Mouse (Mus musculus): ENCODE data around the gene Klhl7. TPM values are rescaled to one million over a fixed set of nuclear protein-coding genes. Genes with fewer than 3 reads are reported as not detected.

The Klhl7 gene
- 53.8 and 56.0 TPM in 2 replicates for polyA plus RNA-seq (2015; fragmentation: Nextera tagmentation; extraction: Ambion mirVana)

DNA sequence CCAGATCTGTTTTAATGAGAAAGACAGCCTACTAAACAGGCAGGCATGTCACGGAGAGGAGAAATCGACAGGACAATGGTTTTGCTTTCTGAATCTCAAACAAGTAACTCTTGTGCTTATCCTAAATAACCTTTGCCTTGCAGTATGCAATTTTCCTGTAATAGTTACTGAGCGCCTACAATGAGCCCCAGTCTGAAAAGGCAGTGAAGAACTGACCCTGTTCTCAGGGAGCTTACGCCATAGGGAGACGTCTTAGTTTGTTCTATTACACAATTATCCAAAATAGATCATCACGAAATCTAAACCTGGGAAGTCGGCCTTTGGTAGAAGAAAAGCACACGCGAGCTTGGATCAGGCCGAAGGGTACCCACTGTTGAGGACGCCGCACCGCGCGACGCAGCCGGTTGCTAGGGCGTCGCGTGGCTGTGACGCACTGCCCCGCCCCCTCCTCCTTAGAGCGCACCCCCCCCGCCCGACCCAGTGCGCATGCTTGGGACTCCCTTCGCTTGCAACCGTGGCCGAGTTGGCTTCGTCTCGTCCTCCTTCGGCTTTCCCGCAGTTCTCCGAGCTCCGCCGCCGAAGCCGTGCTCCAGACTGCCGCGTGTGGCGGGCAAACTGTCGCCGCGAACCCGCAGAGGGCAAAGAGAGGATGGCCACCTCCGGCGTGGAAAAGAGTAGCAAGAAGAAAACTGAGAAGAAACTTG lies at the start of gene Klhl7:
Gene Klhl7, plus strand, starts transcription at position 500 of the 704 bp plus-strand sequence.
- Histone ChIP-seq H3K9me3 (no peaks in the 10 kb centered on the region), H3K36me3 (no peaks in the 10 kb centered on the region), H3K4me3 (peak within 1 kb of the TSS; percentile 77), H3K27me3 (no peaks in the 10 kb centered on the region), H3K9ac (peak within 1 kb of the TSS; percentile 75), H3K27ac (peak within 1 kb of the TSS; percentile 92), H3K4me2 (peak within 1 kb of the TSS; percentile 45), H3K4me1 (no peaks in the 10 kb centered on the region)
- ATAC-seq (ENCODE audit: insufficient number of reproducible peaks, low FRiP score, low TSS enrichment, low read depth) = peak; percentile 94
- 1% methylated on average over 46 of the region's 47 CpGs for WGBS

DNA sequence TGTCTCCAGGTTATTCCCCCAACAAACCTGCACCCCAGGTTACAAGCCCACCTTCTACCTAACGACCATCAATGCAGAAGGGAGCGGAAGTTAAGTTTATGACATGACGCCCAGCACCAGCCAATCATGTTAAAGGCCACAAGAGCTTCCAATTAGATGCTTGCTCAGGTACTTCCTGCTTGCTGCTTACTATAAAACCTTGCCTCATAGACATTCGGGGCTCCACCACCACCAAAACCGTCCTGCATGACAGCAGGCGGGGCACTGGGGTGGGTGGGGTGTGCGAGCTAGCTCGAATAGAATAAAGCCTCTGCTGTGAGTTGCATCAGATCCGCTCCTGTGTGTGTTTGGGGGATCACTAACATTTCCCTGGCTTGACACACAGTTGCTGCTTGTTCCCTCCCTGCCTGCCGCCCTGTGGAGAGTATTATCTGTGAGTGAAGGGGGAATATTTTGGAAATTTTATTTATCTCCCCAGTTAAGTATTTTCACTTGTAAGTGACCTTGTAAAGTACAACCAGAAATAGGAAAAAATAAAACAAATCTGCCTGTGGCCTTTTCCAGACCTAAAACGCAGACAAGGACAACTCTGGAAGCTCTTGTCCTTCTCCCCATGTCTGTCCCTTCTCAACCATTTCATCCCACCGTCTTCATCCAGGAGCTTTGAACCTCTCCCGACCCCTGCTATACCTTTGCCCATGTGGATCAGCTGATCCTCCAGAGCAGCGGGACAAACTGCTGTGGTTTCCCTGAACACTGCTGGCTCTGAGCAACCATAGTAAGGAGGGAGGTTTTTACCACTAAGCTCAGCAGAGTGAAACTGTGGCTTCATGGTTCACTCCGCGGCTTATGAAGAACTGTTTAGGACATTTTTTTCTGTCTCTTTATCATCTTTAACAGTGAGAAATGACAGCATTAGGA lies 48.4 kb upstream of the Klhl7 start:
- no peak for ATAC-seq (ENCODE audit: insufficient number of reproducible peaks, low FRiP score, low TSS enrichment, low read depth)
- Histone ChIP-seq H3K4me2 (no peak overlapping the region), H3K9ac (no peak overlapping the region), H3K4me3 (no peak overlapping the region), H3K9me3 (no peaks in the 10 kb centered on the region), H3K27me3 (no peaks in the 10 kb centered on the region), H3K27ac (no peak overlapping the region), H3K36me3 (no peaks in the 10 kb centered on the region), H3K4me1 (peaks cover 10% of the 10 kb centered on the region; the same call in 1 of the 2 replicates)
- 49% methylated on average over 16 of the region's 16 CpGs for WGBS

DNA sequence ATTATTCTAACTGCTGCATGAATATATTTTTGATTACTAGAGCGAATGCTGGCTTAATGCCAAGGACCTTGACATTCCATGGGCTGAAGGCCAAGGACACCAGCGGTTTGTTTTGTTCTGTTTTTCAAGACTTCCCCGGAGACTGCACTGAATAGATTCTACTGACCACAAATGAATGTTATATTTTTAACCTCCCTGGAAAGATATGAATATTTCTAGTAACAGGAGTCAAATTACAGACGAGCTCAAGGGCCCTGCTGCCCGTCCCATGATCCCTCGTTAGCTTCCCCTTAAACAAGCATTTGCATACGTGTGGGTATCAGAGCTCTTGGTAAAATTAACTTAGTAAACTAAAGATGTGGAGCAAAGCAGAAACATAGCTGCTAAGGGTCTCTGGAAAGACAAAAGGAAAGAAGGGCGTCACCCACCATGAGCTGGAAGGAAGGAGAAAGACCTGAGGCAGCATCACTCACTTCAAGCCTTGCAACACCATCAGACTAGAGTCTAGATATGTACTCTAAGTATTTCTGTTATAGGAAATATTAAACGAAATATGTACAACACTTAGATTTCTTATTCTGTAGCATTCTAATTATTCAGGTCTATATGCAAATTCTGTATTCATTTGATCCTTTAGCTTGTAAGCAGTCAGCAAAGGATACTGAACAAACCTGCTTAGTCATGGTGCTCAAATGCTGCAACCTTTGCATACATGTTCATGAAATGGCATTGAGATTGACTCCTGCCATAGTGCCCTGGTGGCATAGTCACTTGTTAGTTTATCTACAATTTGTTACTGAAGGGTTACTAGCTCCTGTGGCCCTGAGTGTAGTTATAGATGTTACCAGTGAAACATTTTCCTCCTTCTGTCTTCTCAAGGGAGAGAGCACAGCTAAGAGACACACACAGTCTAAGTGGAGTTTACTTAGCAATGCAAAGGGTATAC lies 46.9 kb upstream of the Klhl7 start:
- Histone ChIP-seq H3K27ac (no peak overlapping the region), H3K36me3 (no peaks in the 10 kb centered on the region), H3K9ac (no peak overlapping the region), H3K4me1 (peaks cover 5% of the 10 kb centered on the region; the same call in 1 of the 2 replicates), H3K4me3 (no peak overlapping the region), H3K9me3 (no peaks in the 10 kb centered on the region), H3K27me3 (no peaks in the 10 kb centered on the region), H3K4me2 (no peak overlapping the region)
- WGBS = 44% methylated on average over 9 of the region's 9 CpGs
- ATAC-seq (ENCODE audit: insufficient number of reproducible peaks, low FRiP score, low TSS enrichment, low read depth) = no peak

DNA sequence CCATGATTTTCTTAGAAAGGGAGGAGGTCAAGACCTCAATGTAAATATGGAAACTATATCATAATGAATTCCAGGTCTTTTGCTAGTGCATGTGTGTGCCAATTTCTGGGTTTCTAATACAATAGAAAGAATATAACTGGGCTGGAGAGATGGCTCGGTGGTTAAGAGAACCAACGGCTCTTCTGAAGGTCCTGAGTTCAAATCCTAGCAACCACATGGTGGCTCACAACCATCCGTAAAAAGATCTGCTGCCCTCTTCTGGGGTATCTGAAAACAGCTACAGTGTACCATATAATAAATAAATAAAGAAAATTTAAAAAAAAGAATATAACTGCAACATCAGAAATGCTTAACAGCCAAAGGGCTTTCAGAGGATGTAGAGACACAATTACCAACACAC lies 46.0 kb upstream of the Klhl7 start:
- no peak overlapping the region for H3K4me3 ChIP-seq
- no peaks in the 10 kb centered on the region for H3K36me3 ChIP-seq
- H3K27me3 ChIP-seq = no peaks in the 10 kb centered on the region
- peaks cover 5% of the 10 kb centered on the region; the same call in 1 of the 2 replicates for H3K4me1 ChIP-seq
- H3K9me3 ChIP-seq = no peaks in the 10 kb centered on the region
- no peak overlapping the region for H3K27ac ChIP-seq
- WGBS = 83% methylated on average over 3 of the region's 3 CpGs
- H3K4me2 ChIP-seq = no peak overlapping the region
- no peak overlapping the region for H3K9ac ChIP-seq
- no peak for ATAC-seq (ENCODE audit: insufficient number of reproducible peaks, low FRiP score, low TSS enrichment, low read depth)

DNA sequence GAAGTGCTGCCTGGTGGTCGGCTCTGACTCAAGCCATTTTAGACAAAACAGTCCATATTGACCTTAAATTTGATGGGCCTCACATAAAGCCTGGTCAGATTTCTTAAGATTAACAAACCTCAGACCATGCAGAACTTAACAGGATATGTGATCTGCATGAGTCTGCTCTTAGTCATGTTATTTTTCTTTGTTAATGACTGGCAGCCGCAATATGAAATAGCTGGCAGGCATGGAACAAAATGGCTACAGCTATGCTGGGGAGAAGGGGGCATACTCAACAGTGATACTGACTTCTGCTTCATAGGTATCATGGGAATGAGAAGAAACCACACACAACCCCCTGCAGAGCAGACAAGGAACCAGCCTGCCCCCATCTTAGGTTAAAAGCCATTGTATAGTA lies 43.5 kb upstream of the Klhl7 start:
- no peak for ATAC-seq (ENCODE audit: insufficient number of reproducible peaks, low FRiP score, low TSS enrichment, low read depth)
- H3K9me3 ChIP-seq = no peaks in the 10 kb centered on the region
- no peak overlapping the region for H3K4me2 ChIP-seq
- no peaks in the 10 kb centered on the region for H3K27me3 ChIP-seq
- no peak overlapping the region for H3K4me3 ChIP-seq
- H3K4me1 ChIP-seq = peaks cover 5% of the 10 kb centered on the region; the same call in 1 of the 2 replicates
- 80% methylated on average over 2 of the region's 2 CpGs for WGBS
- no peaks in the 10 kb centered on the region for H3K36me3 ChIP-seq
- no peak overlapping the region for H3K9ac ChIP-seq
- no peak overlapping the region for H3K27ac ChIP-seq

DNA sequence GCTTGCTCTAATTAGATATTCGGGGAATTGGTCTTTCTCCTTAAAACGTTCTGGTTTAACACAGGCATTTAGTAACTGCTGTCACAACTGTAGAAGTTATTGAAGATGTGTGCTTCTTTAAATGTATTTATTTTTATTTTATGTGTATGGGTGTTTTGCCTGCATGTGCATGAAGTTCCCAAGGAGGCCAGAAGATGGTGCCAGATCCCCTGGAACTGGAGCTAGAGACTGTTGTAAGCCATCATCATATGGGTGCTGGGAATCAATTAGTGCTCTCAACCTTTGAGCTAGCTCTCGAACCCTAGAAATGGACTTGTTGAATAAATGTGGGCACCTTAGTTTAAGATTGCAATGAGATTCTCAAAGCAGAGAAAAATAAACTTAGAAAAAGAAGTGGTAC lies 42.8 kb upstream of the Klhl7 start:
- Histone ChIP-seq H3K27ac (no peak overlapping the region), H3K36me3 (no peaks in the 10 kb centered on the region), H3K4me1 (peaks cover 5% of the 10 kb centered on the region; the same call in 1 of the 2 replicates), H3K4me2 (no peak overlapping the region), H3K27me3 (no peaks in the 10 kb centered on the region), H3K4me3 (no peak overlapping the region), H3K9me3 (no peaks in the 10 kb centered on the region), H3K9ac (no peak overlapping the region)
- WGBS = 65% methylated on average over 3 of the region's 3 CpGs
- no peak for ATAC-seq (ENCODE audit: insufficient number of reproducible peaks, low FRiP score, low TSS enrichment, low read depth)

DNA sequence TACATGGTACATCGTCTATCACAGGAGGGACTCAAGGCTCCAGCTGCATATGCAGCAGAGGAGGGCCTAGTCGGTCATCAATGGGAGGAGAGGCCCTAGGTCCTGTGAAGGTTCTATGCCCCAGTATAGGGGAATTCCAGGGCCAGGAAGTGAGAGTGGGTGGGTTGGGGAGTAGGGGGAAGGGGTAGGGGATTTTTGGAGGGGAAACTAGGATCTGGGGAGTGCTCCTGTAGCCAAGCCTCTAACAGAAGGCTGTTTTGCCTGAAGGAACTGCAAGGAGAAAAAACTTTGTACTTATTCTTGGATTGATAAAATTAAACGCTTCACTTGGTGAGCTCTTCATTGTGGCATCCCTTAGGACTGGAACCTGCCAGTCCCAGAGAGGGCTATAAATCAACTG lies 39.5 kb upstream of the Klhl7 start:
- H3K4me1 ChIP-seq = no peaks in the 10 kb centered on the region
- no peak overlapping the region for H3K27ac ChIP-seq
- H3K4me2 ChIP-seq = no peak overlapping the region
- no peak overlapping the region for H3K9ac ChIP-seq
- no peak overlapping the region for H3K4me3 ChIP-seq
- 52% methylated on average over 3 of the region's 3 CpGs for WGBS
- no peaks in the 10 kb centered on the region for H3K27me3 ChIP-seq
- H3K36me3 ChIP-seq = no peaks in the 10 kb centered on the region
- no peaks in the 10 kb centered on the region for H3K9me3 ChIP-seq
- ATAC-seq (ENCODE audit: insufficient number of reproducible peaks, low FRiP score, low TSS enrichment, low read depth) = no peak

DNA sequence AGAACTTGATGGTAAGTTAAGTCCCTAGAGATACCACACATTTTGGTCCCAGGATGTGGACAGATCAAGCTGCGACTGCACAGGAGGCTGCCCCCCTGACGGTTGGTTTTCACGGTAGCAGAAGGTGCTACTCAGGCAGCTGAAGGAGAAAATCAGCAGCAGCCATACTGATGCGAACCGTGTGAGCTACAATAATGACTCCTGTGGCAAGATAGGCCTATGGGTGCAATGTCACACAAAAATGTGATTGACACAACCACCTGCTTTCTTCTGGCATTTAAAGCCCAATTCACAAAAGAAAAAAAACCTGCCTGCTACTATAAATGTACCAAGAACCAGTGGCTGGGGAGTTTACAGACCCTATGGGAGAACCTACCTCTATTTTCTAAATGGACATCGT lies 37.4 kb upstream of the Klhl7 start:
- Histone ChIP-seq H3K4me3 (no peak overlapping the region), H3K4me2 (no peak overlapping the region), H3K27ac (no peak overlapping the region), H3K9ac (no peak overlapping the region), H3K9me3 (no peaks in the 10 kb centered on the region), H3K4me1 (no peaks in the 10 kb centered on the region), H3K36me3 (no peaks in the 10 kb centered on the region), H3K27me3 (no peaks in the 10 kb centered on the region)
- WGBS = 84% methylated on average over 6 of the region's 6 CpGs
- no peak for ATAC-seq (ENCODE audit: insufficient number of reproducible peaks, low FRiP score, low TSS enrichment, low read depth)

DNA sequence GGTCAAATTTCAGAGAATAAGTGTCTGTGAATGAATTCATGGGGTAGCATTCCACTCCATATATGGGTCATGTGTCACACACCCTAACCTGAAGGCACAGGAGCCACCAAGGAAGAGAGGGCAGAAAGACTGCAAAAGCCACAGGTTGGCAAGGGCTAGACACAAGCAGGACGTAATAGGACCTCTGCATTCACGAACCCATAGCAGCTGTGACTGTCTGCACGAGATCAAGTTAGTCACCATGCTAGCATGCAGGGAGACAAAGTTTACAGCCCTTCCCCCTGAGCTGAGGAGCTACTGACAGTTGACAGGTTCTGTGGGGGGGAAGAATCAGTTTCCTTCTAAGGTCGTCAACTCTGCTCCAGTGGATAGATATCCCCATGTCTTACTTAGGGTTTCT lies 36.9 kb upstream of the Klhl7 start:
- Histone ChIP-seq H3K4me2 (no peak overlapping the region), H3K9me3 (no peaks in the 10 kb centered on the region), H3K27ac (no peak overlapping the region), H3K9ac (no peak overlapping the region), H3K4me3 (no peak overlapping the region), H3K4me1 (no peaks in the 10 kb centered on the region), H3K27me3 (no peaks in the 10 kb centered on the region), H3K36me3 (no peaks in the 10 kb centered on the region)
- 66% methylated on average over 4 of the region's 4 CpGs for WGBS
- ATAC-seq (ENCODE audit: insufficient number of reproducible peaks, low FRiP score, low TSS enrichment, low read depth) = no peak

DNA sequence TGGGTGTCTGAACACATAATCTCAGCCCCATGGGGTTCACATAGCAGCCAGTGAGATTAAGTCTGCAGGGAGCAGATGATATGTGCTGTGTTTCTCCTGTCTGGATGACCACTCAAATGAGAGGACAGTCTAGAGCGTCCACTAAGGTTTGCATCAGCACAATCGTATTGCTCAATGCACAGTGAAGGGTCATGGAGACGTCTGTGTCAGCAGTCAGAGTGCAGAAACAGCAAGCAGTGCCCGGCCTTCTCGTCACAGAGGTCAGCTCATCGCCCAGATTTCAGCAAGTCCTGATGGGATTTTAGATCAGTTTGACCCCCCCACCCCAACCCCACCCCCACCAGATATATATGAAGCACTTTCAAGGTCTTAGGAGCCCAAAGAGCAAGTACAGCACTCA lies 31.4 kb upstream of the Klhl7 start:
- Histone ChIP-seq H3K4me1 (peaks cover 5% of the 10 kb centered on the region; the same call in 1 of the 2 replicates), H3K4me3 (no peak overlapping the region), H3K27me3 (no peaks in the 10 kb centered on the region), H3K9ac (no peak overlapping the region), H3K36me3 (no peaks in the 10 kb centered on the region), H3K27ac (no peak overlapping the region), H3K9me3 (no peaks in the 10 kb centered on the region), H3K4me2 (no peak overlapping the region)
- 79% methylated on average over 6 of the region's 6 CpGs for WGBS
- ATAC-seq (ENCODE audit: insufficient number of reproducible peaks, low FRiP score, low TSS enrichment, low read depth) = no peak

DNA sequence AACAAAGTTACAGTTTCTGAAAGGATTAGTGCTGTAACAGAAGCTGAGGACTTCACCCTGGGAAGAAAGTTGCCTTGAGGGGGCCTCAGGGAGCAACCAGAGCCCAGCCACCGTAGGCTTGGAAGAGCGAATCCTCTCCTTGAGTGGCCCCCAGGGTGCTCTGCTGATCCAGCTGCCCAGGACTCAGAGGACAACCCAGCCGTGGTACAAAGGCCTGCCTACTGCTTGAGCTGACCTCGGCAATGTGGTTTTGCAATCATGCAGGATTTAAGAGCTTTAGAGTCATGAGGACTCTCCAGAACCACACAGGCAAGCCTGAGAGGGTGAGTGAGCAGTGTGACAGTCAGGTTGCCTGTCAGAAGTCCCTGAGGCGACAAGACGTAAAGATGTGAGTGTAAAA lies 28.4 kb upstream of the Klhl7 start:
- no peaks in the 10 kb centered on the region for H3K27me3 ChIP-seq
- no peak overlapping the region; the same call in 1 of the 2 replicates for H3K27ac ChIP-seq
- WGBS = 49% methylated on average over 6 of the region's 6 CpGs
- no peak overlapping the region for H3K4me3 ChIP-seq
- no peak overlapping the region for H3K9ac ChIP-seq
- no peak for ATAC-seq (ENCODE audit: insufficient number of reproducible peaks, low FRiP score, low TSS enrichment, low read depth)
- no peaks in the 10 kb centered on the region for H3K36me3 ChIP-seq
- peaks cover 6% of the 10 kb centered on the region; the same call in 1 of the 2 replicates for H3K4me1 ChIP-seq
- H3K4me2 ChIP-seq = no peak overlapping the region
- no peaks in the 10 kb centered on the region for H3K9me3 ChIP-seq

All from limb, embryonic 15.5 days (tissue).